Mouse (Mus musculus) CH12F3 (cell line): ENCODE measurements around the gene Gm44973.
"Not testable (repeated sequence)": the region's sequence is repeated elsewhere in the genome, so short reads cannot be mapped to it uniquely, and the experiment has no call there.

Experiments used
- in situ Hi-C: fragments of 300-500 bp; cut with MboI; formaldehyde crosslinking; loops from 2 replicates; pipeline ENCODE4 v1.14.3; 2020; ENCODE audit warnings: low sequenced_read_pairs

Gene Gm44973

GRCm38 (mm10) chr7:5015118-5016001 lies at the start of gene Gm44973:
Gene Gm44973, plus strand, starts transcription at chr7:5015496.
- in situ Hi-C loops = no loop called here

- in situ Hi-C loops = no loop called here
These were observed 44.2 kb upstream of the Gm44973 start, which contains the start of gene Sbk3 for GRCm38 (mm10) chr7:4971068-4971467. Gene Sbk3, minus strand, starts transcription at chr7:4971168.

- in situ Hi-C loops = no loop called here
These were observed 43.6 kb upstream of the Gm44973 start for GRCm38 (mm10) chr7:4971710-4972109.

- in situ Hi-C loops = no loop called here
These were observed 42.8 kb upstream of the Gm44973 start for GRCm38 (mm10) chr7:4972321-4973047.

- in situ Hi-C loops = no loop called here
These were observed 39.8 kb upstream of the Gm44973 start for GRCm38 (mm10) chr7:4975455-4975854.

- in situ Hi-C loops = no loop called here
These were observed 38.5 kb upstream of the Gm44973 start for GRCm38 (mm10) chr7:4976832-4977231.

- in situ Hi-C loops = no loop called here
These were observed 27.0 kb upstream of the Gm44973 start for GRCm38 (mm10) chr7:4988250-4988649.

- in situ Hi-C loops = no loop called here
These were observed 21.8 kb upstream of the Gm44973 start for GRCm38 (mm10) chr7:4993347-4993998.

- in situ Hi-C loops = no loop called here
These were observed 21.1 kb upstream of the Gm44973 start for GRCm38 (mm10) chr7:4993999-4994788.

- in situ Hi-C loops = no loop called here
These were observed 19.9 kb upstream of the Gm44973 start for GRCm38 (mm10) chr7:4995268-4996002.

- in situ Hi-C loops = no loop called here
These were observed 19.0 kb upstream of the Gm44973 start, which contains the start of gene Zfp579 for GRCm38 (mm10) chr7:4996003-4996895. Gene Zfp579, minus strand, starts transcription at chr7:4996158.

GRCm38 (mm10) chr7:4996934-4997333 lies 18.4 kb upstream of the Gm44973 start:
- in situ Hi-C loops = no loop called here

GRCm38 (mm10) chr7:4999876-5000275 lies 15.4 kb upstream of the Gm44973 start:
- in situ Hi-C loops = no loop called here

- in situ Hi-C loops = not testable (repeated sequence)
These were observed 12.4 kb upstream of the Gm44973 start for GRCm38 (mm10) chr7:5002876-5003275.

- in situ Hi-C loops = no loop called here
These were observed 7.1 kb upstream of the Gm44973 start for GRCm38 (mm10) chr7:5008229-5008628.

- in situ Hi-C loops = no loop called here
These were observed 2.4 kb upstream of the Gm44973 start for GRCm38 (mm10) chr7:5012681-5013513.

- in situ Hi-C loops = no loop called here
These were observed 812 bp upstream of the Gm44973 start, which contains the start of the genes Zfp524 and Fiz1 for GRCm38 (mm10) chr7:5014251-5015117. Gene Zfp524, plus strand, starts transcription at chr7:5014415. Gene Fiz1, minus strand, starts transcription at chr7:5014697.
